Mouse (Mus musculus) gastrocnemius, adult 18-20 months (tissue): Measurements from ENCODE around the gene Foxn3. TPM values are rescaled to one million over a fixed set of nuclear protein-coding genes. Genes with fewer than 3 reads are reported as not detected.

Experiments
- DNase-seq: peaks from one replicate; pipeline ENCODE4 v3.0.0; 2021; ENCODE audit warnings: low spot score
- total RNA-seq, 2 experiments: library from RNA; stranded (reverse); gene quantifications; 2 replicates each; pipeline ENCODE4 v1.2.3; 2021

Foxn3 gene
- total RNA-seq, 2 experiments from 2014 or later: 187 to 214 TPM

DNA sequence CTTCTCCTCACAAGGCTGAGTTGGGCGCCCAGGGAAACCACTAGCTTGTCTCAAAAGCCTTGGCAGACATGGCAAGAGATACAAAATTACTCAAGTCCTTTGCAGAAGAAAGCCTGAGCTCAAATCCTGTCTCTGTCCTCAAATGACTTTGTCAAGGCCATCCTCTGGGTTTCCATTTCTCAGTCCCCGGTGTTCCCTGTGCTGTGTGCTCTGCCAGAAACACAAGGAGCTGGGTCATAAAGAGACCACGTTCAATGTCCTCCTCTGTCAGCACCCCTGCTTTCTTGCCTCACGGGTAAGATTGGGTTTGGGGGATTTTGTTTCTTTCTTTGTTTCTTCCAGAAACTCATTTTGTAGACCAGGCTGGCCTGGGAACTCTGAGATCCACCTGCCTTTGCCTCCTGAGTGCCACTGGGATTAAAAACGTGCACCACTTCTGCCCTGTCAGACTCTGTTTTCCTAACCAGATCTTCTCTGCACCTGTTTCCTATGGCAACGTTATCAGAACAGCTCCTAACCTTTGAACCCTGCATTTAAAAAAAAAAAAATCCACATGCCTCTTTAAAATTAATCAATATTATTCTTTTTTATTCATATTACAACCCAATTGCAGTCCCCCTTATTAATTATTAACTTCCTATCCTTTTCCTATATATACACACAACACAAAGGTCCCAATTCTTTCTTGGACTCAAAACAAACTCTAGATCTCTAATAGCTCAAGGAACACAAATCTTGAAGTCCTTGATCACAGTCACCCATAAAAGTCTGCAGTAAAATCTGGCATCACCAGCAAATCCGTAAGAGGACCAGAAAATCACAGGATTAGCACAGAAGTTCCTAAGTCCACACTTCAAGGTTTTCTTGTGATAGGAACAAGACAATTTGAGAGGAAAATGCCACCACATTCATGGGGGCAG lies 144.6 kb downstream of the Foxn3 start:
- DNase-seq: peak; percentile 28

DNA sequence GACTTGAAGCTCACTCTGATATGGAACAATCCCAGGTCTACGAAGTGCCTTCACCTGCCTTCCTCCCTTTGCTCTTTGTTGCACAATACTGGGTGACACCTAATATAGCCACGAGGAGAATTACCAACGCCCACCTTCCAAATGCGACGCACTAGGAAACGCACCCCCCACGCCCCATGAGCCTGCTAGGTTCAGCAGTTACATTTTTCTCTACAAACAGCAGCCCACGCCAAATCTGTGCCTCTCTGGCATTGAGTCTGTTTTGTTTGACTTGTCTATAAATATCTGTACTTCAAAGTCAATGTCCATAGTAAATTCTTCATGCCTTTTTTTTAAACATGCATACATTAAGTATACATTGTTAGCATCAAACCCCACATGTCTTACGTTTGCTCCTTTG lies 145.5 kb downstream of the Foxn3 start:
- no peak for DNase-seq

DNA sequence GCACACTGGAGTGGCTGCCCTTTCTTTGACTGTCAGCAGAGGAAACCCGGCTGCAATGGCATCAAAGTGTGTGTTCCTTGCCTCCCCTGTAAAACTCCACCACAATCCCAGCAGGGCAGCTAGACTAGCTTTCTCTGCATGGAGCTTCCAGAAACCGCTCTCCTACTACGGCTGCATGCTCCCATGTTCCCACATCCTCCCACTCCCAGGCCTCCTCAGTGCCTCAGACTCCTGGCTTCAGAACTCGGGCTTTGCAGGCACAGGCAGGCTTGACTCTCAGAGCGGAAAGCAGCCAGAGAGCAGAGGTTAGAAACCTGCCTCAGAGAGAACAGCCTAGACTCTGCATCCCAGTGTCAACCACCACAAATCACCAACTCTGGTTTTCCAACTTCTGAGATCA lies 147.8 kb downstream of the Foxn3 start:
- DNase-seq: no peak

DNA sequence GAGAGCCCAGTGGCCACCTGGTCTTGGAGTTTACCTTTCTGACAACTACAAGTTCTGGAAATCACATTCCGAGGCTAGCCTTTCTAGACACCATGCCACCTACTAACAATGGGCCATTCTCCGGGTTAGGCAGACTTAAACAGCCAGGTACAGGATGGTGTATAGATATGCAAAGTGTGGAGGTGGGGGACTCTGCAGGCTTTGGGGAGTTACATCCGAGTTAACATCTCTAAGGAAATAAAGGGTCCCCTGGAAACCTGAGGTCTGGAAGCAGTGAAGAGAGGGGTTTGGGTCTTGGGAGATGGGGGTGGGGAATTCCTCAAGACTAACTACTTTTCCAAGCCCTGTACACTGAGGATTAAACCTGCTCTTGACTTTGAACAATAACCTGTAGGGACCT lies 150.9 kb downstream of the Foxn3 start:
- no peak for DNase-seq

DNA sequence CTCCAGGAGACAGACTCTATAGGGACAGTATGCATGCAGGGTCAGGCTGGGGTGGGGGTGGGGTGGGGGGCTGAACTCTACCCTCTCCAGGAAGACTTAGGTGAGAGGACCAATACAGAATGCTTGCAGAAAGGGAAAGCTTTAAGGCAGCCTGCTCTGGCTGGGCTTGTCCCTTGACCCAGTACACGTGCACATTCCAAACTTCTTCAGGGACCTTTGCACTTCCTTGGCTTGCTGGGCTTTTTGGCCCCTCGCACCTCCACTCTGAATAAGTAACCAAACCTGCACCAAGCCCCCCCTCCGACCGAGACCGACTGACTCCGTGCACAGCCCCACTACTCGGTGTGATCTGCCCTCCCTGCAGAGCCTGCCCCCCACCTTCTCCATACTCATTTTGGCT lies 151.3 kb downstream of the Foxn3 start:
- DNase-seq: no peak

DNA sequence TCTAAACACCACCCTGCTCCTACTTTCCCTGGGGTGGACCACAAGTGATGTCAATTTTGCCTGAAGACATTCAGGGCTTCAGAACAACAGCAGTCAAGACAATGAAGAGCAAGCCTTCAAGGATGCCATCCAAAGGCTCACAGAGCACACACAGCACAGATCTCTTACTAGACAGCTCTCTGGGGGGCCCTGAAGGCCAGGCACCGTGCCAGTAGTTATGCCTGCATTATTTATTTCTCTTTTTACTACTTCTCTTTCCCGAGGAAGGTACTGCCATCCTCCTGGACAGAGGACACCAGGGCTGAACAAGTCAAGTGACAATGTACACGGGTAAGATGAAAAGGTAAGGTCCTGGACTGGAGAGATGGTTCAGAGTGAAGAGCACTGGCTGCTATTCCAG lies 154.7 kb downstream of the Foxn3 start:
- DNase-seq: no peak

DNA sequence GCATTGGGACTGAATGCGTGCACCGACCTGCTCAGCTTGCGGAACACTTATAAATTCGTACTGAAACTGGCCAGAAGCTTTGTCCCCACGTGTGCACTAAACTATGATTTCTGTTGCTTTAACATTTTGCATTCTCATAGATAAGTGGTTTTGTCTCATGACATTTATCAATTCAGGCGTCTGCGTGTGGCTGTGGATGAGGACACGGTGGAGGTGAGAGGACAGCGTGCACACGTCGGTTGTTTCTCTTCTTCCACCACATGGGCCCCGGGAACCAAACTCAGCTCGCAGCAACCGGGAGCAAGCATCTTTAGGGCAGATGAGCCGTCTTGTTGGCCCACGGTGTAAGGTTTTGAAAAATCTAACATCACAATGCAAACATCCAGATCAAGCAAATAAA lies 155.3 kb downstream of the Foxn3 start:
- DNase-seq: no peak

DNA sequence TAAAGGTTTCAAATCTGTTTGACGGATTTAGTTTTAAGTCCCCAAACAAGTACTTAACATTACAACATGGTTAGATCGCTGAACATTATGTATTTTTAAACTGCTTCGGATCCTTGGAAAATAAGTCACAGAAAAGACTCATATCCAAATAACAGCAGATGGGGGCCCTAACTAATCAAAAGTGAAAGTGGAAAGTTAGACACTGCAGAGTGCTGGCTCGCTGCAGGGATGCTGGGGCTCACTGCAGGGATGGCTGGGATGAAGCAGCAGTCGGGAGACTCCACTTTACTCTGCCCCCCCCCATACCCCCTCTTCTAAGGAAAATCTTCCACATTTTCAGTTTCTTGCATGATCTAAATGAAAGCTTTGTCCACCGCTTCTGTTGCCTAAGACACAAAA lies 156.1 kb downstream of the Foxn3 start:
- peak; percentile 37 for DNase-seq

DNA sequence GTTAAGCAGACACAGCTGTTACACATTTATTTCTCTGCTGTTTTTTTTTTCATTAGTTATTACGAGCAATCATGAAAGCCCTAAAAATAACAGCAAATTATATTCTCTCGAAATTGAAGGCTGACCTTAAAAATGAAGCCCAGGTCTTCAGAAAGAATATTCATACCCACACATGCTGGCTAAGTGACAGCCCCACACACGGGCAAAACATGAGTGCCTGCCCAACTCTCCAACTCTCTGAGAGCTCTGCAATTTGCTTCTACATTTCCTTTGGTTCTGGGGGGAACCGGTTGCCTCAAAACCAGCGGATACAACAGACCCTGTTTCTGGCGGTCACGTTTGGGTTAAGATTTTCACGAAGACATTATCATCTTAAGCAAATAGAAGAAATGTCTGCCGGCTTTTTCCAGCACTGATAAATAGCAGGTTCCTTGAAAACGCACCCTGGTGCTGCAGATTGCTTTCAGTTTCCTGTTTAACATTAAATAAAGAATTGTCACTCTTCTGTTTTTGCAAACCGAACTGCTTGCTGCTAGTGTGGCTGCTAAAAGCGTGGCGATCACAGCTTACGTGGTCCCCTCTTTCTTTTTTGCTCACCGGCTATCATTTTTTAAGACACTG lies 156.6 kb downstream of the Foxn3 start:
- no peak for DNase-seq

DNA sequence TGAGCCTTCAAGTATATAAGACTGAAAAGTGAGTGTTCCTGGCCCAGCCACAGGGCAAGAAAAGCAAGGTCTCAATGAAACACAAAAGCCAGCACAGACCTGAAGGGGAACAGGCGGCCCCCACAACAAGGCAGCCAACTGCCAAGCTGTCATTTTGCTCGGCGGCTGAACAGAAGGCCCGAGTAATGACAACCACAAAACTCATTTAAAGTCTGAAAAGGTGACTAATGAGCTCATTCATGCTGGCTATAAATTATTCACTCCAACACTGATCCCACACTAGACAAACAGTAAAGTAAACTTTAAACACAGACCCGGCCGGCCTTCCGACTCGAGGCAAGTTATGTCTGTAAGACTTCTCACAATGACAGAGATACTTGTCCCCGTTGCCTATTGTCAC lies 157.1 kb downstream of the Foxn3 start:
- DNase-seq: no peak

DNA sequence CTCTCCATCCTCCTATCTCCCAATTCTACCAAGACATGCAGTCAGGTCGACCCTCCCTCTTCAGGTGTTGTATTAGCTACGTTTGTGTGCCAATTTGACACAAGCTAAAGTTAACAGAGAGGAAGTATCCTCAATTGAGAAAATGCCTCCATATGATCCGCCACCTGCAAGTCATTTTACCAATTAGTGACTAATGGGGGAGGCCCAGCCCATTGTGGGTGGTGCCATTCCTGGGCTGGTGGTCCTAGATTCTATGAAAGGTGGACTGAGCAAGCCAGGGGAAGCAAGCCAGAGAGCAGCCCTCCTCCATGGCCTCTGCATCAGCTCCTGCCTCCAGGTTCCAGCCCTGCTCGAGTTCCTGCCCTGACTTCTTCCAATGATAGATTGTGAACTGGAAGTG lies 158.0 kb downstream of the Foxn3 start:
- no peak for DNase-seq

DNA sequence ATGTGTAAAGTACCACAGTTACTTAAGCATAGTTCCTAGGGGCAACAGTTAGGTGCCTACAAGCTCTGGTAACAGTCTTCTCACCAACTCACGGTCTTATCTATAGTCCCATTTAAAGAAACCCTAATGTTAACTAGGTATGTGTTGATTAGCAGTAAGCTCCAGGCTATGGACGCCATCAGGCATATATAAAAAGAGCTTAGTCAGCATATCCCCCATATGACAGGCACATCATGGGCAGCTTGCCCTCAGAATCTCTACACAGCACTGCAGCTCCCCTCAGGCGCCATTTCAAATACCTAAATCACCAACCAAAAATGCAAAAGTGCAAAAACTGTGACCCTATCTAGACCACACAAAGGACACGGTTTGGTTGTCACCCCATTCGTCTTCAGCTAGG lies 160.4 kb downstream of the Foxn3 start:
- DNase-seq: no peak

DNA sequence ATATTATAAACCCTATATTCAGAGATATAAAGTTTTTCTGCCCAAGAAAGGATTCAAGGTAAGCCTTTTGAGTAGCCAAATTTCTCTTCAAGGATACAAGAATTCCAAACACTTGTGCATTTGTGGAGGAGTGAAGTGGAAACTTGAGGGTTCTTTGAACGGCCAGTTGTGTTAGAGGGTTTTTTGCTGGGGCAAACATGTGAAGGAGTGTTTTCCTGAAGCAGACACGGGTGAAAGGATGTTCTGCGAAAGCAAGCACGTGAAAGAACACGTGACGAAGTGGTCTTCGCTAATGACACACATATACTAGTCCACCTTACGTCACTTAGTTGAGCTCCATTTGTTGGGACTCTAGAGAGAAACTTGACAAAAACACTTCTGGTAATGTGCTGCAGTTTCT lies 162.5 kb downstream of the Foxn3 start:
- no peak for DNase-seq

DNA sequence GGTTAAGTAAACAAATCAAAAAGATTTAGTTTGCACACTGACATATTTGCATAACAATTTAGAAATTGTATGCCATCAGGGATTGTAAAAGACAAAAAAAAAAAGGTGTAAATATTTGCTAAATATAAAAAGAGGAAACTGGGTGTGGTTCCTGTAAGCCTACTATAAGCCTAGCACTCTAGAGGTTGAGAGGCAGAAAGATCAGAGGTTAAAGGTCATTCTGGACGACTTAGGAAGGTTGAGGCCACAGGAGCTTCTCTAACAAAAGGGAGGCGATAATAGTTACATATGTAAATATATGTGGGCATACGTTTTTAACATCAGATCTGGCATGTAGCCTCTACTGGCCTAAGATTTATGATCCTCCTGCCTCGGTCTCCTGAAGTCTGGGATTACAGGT lies 163.8 kb downstream of the Foxn3 start:
- no peak for DNase-seq

DNA sequence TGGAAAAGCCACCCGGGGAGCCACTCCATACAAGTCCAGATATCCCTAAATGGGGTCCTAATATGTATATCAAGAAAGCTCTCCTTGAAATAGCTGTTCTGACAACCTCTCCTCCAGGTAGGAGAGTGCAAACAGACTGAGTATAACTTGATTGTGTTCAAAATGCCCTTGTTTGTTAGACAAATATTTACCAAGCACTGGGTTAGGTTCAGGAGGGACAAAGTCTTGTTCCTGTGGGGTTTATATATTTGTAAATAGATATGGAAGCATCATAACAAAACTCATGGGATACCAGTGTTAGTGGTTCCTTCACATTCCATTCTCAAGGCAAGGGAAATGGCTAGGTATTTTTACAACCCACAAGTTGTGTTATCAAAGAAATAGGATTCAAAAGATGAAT lies 166.9 kb downstream of the Foxn3 start:
- DNase-seq: no peak

DNA sequence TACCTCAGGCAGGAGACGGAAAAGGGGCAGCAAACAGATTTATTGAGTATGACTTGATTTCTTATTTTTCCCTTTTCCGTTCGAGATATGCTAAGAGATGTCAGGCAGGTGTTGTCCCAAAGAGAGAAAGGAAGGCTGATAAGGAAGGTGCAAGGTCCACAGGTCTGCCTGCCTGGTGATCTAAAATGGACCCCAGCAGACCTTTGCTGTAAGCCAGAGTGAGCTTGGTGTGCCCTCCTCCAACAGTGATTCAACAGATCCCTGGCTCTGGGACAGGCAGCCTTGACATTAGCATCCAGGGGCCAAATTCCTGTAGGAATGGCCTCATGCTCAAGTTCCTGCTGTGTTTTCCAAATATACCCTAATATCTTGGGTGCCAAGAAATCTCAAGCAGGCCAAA lies 168.3 kb downstream of the Foxn3 start:
- DNase-seq: no peak

DNA sequence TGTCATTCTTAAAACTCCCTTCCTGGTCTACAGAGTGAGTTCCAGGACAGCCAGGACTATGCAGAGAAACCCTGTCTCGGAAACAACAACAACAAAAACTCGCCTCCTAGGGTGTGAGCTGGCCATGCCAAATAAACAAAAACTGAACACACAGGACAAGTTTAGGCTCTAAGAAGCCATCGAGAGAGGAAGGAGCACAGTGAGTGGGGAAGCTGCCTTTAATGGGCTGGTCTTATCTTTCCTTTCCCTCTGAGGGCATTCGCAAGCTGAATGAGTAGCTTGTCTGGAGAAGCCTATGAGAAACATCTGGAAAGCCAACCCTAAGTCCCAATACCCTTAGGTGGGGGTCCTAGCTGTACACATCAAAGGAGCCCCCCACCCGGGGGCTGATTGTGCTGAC lies 168.7 kb downstream of the Foxn3 start:
- DNase-seq: no peak

DNA sequence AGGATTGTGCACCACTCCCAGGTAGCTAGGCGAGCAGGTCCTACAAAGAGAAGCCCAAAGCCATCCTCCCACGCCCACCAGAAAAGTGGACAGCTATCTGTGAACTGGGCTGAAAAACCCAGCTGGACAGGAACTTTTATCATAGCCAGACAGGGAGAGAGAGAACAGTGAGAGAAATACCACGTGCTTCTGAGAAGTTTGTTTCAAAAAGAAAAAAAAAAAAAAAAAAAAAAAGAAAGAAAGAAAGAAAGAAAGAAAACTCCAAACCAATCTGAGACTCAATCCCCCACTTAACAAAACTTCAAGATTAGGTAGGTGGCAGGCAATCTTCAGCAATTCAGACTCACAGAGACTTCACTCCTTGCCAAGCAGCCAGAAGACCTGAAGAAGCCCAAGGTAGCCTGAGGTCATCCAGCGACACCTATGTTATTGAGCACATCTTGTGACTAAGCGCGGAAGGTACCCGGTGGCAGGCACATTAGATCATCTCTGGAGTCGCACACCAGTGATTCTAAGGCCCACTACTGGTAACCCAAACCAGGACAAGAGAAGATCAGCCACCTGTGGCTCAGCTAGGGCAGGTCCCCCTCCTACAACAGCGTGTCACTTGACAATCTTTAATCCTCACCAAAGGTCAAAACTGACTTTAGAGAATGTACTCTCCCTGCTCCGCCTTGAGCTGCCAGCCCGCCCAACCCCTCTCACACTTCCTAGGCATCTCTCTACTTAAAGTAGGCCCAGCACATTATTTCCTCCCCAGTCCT lies 169.3 kb downstream of the Foxn3 start:
- peak; percentile 29 for DNase-seq

DNA sequence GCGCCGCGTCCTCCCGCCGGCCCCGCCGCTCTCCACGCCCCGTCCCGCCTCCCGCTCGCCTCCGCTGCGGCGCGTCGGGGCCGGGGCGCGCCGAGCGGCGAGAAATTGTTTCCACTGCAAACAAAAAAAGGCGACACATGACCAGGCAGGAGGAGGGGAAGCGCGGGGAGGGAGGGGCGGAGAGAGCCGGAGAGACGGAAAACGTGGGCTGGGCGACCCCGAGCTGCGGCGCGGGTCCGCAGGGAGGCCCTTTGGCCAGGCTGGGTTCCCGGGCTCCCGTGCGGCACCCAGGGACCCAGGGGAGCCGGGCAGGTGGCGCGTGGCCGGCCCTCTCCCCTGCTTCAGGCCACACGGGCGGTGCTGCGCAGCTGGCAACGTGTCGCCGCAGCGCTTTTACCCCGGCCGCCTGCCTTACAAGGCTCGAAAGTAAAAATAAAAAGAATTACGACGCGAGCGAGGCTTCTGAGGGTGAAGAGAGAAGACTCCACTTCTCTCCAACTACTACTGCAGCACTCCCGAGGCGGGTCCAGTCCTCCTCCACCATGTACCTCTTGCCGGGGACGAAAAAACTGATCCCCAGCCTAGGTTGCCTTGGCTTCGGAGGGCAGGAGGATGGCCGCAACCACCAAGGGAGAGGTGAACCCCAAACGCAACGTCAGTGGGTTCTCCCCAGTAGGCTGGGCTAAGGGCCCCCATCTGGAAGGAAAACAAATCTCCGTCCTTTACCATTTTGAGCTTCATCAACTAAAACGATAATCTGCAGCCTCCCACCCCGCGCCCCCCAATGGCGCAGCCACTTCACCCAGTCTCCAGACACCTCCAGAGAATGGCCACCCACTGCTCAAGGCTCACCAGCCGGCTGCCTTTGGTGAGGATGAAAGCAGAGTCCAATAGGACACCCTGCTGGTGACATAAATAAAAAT lies 170.2 kb downstream of the Foxn3 start:
- DNase-seq: peak; percentile 88

DNA sequence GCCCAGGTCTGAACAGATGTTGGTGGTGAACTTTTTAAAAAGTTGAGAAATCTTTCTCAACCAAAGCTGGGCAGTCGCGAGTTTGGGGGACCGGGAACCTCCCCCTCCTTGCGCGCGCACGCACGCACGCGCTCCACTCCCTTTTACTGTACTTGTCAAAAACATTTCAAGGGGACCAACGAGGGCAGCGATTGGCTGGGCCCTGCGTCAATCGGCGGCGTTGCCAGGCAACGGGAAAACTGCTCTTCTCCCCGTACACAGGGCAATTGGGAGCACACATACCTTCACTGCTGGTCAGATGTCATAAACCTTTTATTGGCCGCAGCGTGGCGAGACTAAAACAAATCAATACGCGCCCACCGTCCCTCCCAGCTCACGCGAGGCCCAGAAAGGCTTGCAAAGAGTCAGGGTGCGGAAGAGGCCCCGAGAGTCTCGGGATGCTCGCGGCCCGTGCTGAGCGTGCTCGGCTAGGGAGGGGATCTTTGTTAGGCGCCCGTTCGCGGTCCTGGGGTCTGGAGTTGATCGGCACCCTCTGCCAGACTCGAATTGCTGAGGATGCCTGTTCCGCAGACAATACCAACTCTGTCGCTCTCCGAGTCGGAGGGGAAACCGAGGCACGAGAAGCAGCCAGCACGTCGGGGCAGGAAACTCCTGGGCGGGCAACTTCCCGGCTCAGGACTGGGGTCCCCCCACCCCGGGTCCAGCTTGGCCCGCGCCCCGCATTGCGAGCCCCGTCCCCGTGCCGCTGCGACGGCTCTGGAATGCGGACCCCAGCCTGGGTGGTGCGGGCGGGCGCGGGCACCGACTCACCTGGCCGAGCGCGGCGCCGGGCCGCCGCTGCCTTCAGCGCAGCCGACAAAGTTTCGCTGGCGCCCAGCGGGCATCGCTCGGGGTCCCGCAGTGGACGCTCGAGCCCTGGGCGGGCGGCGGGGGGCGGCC lies 171.2 kb downstream of the Foxn3 start:
- peak; percentile 100 for DNase-seq
